Mouse (Mus musculus) lung, postnatal 36 days (tissue): ENCODE data around the gene Kidins220.

Source experiments
- DNase-seq: peaks from one replicate; pipeline ENCODE4 v3.0.0; 2022; ENCODE audit warnings: mixed read lengths

Gene Kidins220

GRCm38 (mm10) chr12:25027416-25027815 lies 52.7 kb downstream of the Kidins220 start:
- peak; percentile 70 for DNase-seq

DNA sequence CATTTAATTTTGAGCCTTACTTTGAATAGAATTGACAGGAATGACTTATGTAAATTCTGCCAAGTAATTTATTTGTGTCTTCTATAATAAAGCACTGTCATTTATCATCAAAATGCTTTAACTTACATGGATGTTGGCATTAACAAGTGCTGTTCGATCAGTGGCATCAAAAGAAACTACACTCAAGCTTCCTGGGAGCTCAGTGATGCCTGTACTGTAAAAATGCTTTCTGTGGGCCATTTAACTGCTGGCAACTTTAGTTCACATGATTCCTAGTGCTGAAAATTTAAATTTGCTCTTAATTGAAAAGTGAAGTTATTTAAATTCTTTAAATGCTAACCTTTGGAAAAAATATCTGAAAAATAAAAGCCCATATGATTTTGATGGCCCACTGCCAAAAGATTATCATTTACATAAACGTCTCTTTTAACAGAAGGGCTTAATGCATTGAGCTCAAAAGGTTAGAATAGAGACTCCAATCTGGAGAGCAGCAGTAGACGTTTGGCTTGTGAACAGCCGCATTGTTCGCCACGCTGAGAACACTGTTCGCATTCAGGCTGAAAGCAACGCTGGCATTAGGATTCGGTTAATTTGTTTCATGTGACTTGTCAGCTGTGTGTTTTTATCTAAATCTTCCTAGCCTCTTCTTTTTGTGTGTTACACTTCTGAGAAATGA lies 59.1 kb downstream of the Kidins220 start:
- DNase-seq, result no peak

- DNase-seq, result peak; percentile 26
Measured at GRCm38 (mm10) chr12:25034338-25034953, 59.7 kb downstream of the Kidins220 start.

- no peak for DNase-seq
Measured at GRCm38 (mm10) chr12:25036024-25036423, 61.3 kb downstream of the Kidins220 start.

DNA sequence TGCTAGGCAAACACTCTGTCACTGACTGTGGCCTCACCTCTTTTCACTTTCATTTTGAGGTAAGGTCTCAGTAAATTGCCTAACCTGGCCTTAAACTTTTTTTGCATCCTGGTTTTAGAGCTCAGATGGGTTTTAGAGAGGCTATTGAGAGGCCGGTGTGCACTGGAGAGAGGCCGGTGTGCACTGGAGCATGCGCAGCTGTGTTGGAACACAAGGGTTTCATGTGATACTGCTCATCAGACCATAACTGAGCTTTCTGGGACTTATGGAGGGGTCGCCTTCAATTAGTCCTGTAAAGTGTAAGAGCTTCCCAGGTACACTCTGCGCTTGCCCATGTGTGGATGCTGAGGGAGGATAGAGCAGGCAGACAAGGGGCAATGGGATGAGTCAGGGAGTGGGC lies 62.5 kb downstream of the Kidins220 start:
- DNase-seq, result no peak

DNA sequence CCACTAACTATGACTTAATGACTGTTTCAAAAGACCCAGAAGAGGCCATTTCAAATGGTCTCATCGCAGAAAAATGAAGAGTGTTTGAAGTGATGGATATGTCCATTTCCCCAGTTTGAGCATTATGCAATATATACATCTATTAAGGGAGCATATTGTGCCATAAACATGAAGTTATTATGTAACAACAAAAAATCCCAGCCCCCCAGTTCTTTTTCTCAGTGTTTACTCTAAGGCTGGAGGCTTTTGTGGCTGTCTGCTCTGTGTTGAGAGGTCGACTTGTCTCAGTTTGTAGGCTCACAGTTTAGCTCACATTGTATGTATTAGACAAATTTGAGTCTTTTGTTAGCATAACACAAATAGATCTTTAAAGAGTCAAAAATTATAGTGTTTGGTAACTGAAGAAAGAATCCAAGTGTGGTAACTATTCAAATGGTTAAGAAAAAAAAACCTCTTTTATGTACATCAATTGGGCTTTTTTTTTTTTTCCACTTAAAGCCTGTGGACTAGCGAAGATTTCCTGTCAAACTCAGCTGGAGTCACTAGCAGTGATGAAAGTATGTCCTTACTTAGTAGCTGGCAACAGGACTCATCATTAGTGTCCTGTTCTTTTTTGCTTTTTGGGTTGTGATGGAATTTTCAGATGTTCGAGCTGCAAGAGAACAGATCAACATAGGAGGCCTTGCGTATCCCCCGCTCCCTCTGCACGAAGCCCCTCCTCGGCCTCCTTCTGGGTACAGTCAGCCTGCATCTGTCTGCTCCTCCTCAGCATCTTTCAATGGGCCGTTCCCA lies 63.2 kb downstream of the Kidins220 start:
- DNase-seq, result no peak

DNA sequence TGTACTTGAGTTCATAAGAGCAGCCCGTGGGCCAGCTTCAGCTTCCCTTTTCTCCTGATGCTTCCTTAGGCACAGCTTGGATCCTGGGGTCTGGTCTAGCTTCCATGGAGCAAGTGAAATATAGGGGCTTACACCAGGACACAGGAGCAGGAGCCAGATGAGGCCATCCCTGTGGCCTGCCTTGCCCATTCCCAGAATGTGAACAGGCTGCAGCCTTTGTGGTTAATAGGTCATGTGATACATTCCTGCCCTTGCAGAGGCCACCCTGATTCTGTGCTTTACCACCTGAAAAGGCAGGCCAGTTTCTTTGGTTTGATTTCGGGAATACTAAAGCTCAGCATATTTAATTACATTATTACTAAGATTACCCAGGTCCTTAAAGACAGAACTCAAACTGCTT lies 69.3 kb downstream of the Kidins220 start:
- no peak for DNase-seq

- no peak for DNase-seq
Measured at GRCm38 (mm10) chr12:25044579-25044978, 69.9 kb downstream of the Kidins220 start.

DNA sequence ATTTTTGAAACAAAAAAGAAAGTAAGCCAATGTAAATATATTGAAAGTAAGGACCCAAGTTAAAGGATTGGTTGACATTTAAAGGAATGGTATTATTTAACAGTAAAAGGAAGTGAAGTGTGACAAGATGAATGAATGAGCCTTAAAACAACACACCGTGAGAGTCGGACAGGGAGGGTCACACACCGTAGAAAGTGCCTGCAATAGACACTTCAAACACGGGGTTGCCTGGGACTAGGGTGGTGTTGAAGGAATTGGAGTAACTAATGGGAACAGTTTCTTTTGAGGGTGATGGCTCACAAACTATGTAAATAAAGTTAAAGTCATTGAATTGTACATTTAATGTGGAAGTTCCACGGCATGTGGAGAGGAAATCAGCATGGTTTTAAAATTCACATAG lies 74.5 kb downstream of the Kidins220 start:
- DNase-seq, result no peak

- peak; percentile 4 for DNase-seq
Measured at GRCm38 (mm10) chr12:25054511-25054910, 79.8 kb downstream of the Kidins220 start.

DNA sequence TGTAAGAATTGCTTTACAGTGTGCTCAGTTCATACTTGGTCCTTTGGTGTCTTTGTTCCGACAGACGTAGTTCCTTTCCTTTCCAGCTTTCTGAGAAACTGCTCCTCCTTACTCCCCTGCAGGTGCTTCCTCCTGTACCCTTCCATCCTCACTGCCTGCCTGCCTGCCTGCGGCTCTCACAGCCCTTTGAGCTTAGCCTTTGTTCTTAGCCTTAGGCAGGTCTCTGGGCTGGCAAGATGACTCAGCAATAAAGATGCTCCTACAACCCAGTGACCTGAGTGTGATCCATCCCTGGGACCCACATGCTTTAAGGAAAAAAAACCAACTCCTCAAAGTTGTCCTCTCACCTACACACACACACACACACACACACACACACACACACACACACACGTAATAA lies 80.2 kb downstream of the Kidins220 start:
- DNase-seq, result no peak

- DNase-seq, result peak; percentile 21
Measured at GRCm38 (mm10) chr12:25059487-25060200, 84.9 kb downstream of the Kidins220 start.

GRCm38 (mm10) chr12:25060901-25061300 lies 86.2 kb downstream of the Kidins220 start:
- no peak for DNase-seq

DNA sequence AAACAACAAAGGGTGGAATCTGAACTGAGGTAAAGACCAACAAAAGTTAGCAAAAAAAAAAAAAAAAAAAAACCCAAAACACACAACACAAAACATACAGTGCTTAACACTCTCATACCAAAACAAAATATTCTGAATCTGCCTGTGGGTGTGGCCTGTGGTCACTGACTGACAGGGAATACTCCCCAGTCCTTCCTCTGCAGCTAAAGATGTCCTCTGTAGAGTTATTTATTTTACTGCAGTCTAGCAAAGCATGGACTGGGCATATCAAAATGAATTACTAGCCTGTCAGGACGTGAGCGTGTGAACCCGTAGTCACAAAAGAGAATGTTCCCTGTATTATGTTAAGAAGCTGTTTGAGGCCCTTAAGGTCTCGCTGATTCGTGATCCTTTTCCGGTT lies 87.5 kb downstream of the Kidins220 start:
- DNase-seq, result no peak

GRCm38 (mm10) chr12:25073374-25073773 lies 98.6 kb downstream of the Kidins220 start:
- DNase-seq, result no peak

- no peak for DNase-seq
Measured at GRCm38 (mm10) chr12:25074344-25074743, 99.6 kb downstream of the Kidins220 start.

DNA sequence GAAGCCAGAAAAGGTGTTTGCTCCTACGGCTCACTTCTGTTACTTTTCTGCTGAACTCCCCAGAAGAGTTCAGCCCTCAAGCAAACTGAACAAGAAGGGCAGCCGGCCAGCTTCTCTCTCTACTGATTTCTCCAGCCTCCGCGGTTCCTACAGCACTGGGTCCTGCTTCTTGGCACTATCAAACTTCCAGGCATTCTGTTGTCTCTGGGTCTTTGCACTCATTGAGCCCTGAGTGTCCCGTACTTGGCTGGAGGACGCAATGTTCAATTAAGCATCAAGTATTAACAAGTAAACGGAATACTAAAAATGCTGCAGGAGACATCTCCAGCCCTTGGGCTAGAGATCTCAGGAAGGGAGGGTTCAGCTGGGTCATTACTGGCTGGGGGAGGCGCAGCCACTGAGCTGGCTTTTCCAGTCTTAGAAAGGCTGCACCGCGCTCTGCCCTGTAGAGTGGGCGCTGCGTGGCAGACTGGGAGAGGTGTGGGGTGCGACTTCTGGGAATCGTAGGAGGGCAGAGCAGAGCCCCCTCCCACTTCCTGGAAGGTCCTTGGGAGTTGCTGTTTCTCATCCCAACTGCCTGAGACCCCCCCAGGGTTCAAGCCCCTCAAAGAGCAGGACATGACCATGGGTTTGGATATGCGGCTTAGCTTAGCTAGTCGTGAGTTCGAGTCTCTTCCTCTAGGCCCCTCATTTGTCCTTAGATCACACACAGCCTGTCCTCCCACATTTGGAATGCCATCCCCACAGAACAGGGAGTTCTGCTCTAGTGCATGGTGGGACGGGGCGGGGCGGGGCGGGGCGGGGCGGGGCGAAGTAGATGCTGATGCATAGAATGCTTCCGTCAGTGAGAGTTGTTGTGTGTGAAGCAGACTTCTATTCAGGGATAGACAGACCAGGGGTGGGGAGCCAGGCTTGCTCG lies 108.8 kb downstream of the Kidins220 start:
- no peak for DNase-seq

- DNase-seq, result no peak
Measured at GRCm38 (mm10) chr12:25086966-25087365, 112.2 kb downstream of the Kidins220 start.

DNA sequence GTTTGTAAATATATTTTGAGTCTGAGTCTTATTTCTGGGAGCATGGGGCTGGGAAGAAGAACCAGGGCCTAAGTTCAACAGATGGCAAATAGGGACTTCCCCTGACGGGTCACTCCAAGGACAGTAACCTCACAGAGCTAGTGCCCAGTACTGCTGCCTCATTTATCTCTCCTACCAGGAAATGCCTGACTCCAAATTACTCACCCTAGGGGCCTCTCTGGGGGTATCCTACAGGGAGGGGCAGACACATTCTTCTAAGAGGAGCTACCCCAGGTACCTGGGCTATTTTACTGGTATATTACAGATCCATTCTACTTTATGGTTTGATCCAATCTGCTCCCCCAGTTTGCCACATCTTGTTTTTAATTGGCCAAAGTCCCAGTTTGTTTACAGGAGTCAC lies 114.7 kb downstream of the Kidins220 start:
- DNase-seq, result no peak

DNA sequence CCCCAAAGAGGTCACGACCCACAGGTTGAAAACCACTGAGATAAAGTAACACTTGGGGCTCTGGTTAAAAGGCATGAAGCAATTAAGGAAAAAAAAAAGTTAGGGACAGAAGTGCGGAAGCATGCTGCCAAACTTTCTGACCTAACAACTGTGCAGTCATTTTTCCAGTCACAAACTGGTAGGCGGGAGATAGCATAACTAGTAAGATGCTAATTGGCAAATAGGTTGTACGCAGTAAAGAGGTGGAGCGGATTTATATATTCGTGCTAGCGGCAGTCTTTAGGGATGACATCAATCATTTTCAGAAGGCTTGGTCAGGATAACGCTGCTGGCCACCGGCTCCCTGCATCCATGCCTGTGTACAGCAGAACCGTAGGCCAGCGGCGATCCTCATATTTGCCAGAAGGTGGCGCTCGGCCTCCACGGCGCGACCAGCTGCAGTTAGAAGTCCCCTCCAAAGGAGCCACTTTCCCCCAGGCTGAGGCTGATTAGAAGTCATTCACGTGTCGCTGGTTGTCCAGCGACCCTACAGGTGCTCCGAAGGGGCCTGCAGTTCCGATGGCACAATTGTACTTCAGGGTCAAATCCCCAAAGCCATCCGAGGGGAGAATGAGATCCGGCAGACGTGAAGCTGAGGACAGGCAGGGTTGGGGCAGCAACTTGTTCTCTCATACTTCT lies 117.4 kb downstream of the Kidins220 start:
- DNase-seq, result peak; percentile 93

DNA sequence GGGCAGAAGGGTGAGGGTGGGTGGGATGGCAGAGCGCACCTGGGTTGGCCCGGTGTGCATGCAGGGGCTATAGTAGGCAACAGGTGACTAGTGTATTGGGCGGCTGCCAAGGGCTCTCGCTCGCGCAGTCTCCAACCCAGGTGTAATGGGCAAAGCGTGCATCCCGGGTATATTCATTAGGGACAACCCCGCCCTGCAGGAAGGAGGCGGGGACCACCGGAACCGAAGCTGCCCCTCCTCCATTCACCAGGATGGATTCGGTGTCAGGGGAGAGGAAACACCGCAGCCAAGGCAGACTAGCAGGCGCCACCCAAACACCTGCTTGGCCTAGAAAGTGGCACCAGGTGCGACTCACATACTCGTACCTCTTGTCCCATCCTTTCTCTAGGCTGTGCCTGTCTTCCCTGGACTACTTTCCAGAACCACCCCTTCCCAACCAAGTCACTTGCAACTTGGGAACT lies 118.1 kb downstream of the Kidins220 start:
- peak; percentile 68 for DNase-seq
